Mouse (Mus musculus) bone marrow, adult 2 months (tissue): ENCODE measurements around the gene Chil1. TPM values are rescaled to one million over a fixed set of nuclear protein-coding genes. Genes with fewer than 3 reads are reported as not detected.

Source experiments
- H3K27ac ChIP-seq: fragments of 200-500 bp; 2 replicates; pipeline ENCODE4 v1.5.1; 2012; ENCODE audit warnings: low read depth, mild to moderate bottlenecking, control low read depth, inconsistent platforms, low read length; ENCODE audit not compliant: control insufficient read depth, poor library complexity, insufficient read depth
- H3K4me1 ChIP-seq: fragments of 200-500 bp; 2 replicates; pipeline ENCODE4 v1.6.1; 2011; ENCODE audit warnings: low read length; ENCODE audit not compliant: control insufficient read depth, insufficient read depth
- H3K4me3 ChIP-seq: fragments of 200-500 bp; replicated peaks from 2 replicates; pipeline ENCODE3; 2011; ENCODE audit warnings: mild to moderate bottlenecking, low read depth, low read length, control low read depth; ENCODE audit not compliant: control insufficient read depth
- CTCF ChIP-seq: fragments of 200-500 bp; IDR thresholded peaks from 2 replicates; pipeline ENCODE4 v1.5.1; 2011; ENCODE audit warnings: low read length, control low read depth; ENCODE audit not compliant: control insufficient read depth, insufficient read depth
- POLR2A ChIP-seq: fragments of 200-500 bp; IDR thresholded peaks from 2 replicates; pipeline ENCODE4 v1.6.1; 2011; ENCODE audit warnings: low read depth, mild to moderate bottlenecking, control low read depth, low read length, borderline replicate concordance; ENCODE audit not compliant: control insufficient read depth
- WGBS: fragments of 180-500 bp; shearing (Covaris S2); methylation state at CpG from one replicate; pipeline ENCODE4 v1.1.7; 2018; 5-methylcytosine and 5-hydroxymethylcytosine counted together
- polyA plus RNA-seq: library from polyadenylated mRNA; stranded (reverse); fragments of >200 nt; gene quantifications from 2 replicates; pipeline ENCODE4 v1.2.4, GENCODE M21; 2011; ENCODE audit warnings: low replicate concordance; ENCODE audit not compliant: missing spikeins, insufficient read depth, insufficient read length

Gene Chil1
- polyA plus RNA-seq, 1 experiment: 135 TPM

- WGBS: 56% methylated on average over 3 of the region's 3 CpGs
- TF ChIP-seq CTCF (peak; percentile 75), POLR2A (no peak)
- no peaks in the 10 kb centered on the region for H3K4me1 ChIP-seq
Measured at GRCm38 (mm10) chr1:134201751-134202420, 19.9 kb downstream of the Chil1 start.

DNA sequence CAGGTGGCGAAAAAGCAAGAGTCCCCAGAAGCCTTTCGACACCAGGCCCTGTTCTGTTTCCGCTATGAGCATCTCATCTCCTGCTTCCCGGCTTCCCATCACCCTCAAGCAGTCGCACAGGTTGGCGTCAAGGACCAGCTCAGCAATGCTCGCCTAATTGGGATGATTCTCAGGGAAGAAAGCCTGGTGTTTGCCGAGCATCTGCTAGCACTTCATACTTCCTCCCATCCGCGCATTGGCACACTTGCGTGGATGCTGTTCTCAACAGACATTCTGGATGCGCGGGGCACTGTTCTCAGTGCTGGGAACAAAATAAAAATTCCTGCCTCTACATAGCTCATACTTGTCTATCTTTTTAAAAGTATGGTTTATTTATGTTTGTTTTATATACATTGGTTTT lies 22.3 kb downstream of the Chil1 start:
- Histone ChIP-seq H3K4me1 (no peaks in the 10 kb centered on the region), H3K4me3 (no peak overlapping the region), H3K27ac (no peak overlapping the region)
- TF ChIP-seq CTCF (no peak), POLR2A (no peak)
- WGBS: 84% methylated on average over 13 of the region's 13 CpGs

More at GRCm38 (mm10) chr1:134201751-134202420, 19.9 kb downstream of the Chil1 start:
- no peak overlapping the region for H3K4me3 ChIP-seq
- H3K27ac ChIP-seq: no peak overlapping the region

DNA sequence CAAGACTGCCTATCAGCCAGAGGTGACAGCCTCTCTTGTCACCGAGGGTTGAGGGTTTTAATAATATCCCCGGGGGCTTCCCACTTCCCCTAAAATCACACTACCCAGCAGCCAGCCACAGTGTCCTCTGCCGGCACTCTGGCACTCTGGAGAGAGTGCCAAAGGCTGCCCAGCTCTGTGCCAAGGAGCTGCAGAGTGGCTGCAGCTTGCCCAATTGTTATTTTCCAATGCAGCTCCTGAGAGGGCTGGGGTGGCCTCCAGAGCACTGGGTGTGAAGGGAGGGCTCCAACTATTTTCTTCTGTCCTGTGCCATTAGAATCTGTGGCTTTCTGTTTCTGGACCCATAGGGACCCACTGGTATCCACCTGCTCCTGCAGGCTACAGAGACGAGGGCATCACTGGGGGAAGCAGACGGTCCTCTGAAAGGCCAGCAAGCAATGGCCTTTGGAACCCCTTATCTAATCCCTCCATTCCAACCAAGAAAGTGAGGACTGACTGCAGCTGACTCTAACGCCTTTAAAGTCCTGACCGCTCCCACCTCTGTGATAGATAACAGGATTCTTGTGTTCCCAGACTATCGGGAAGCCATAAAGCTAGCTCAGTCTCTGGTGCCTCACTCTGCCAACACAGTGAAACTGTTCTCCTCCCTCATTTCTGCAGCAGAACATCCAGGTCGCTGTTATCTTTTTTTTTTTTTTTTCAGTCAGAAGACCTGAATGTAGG lies 23.5 kb downstream of the Chil1 start:
- no peak overlapping the region for H3K27ac ChIP-seq
- no peak for TF ChIP-seq POLR2A
- TF ChIP-seq CTCF: no peak
- no peak overlapping the region for H3K4me3 ChIP-seq
- WGBS: 43% methylated on average over 9 of the region's 9 CpGs
- no peaks in the 10 kb centered on the region for H3K4me1 ChIP-seq

GRCm38 (mm10) chr1:134206085-134206484 lies 24.1 kb downstream of the Chil1 start:
- Histone ChIP-seq H3K27ac (no peak overlapping the region), H3K4me3 (no peak overlapping the region), H3K4me1 (no peaks in the 10 kb centered on the region)
- 55% methylated on average over 5 of the region's 5 CpGs for WGBS
- TF ChIP-seq CTCF (no peak), POLR2A (no peak)

- no peaks in the 10 kb centered on the region for H3K4me1 ChIP-seq
- H3K27ac ChIP-seq: no peak overlapping the region
- H3K4me3 ChIP-seq: no peak overlapping the region
- TF ChIP-seq CTCF: no peak
- no peak for TF ChIP-seq POLR2A
- 74% methylated on average over 6 of the region's 6 CpGs for WGBS
Measured at GRCm38 (mm10) chr1:134210179-134210755, 28.3 kb downstream of the Chil1 start.

GRCm38 (mm10) chr1:134211043-134211442 lies 29.1 kb downstream of the Chil1 start:
- no peak for TF ChIP-seq POLR2A
- TF ChIP-seq CTCF: no peak
- WGBS: 57% methylated on average over 6 of the region's 6 CpGs
- Histone ChIP-seq H3K4me3 (no peak overlapping the region), H3K27ac (no peak overlapping the region), H3K4me1 (no peaks in the 10 kb centered on the region)

- WGBS: 42% methylated on average over 2 of the region's 2 CpGs
- Histone ChIP-seq H3K27ac (no peak overlapping the region), H3K4me1 (no peaks in the 10 kb centered on the region), H3K4me3 (no peak overlapping the region)
- no peak for TF ChIP-seq POLR2A
- no peak for TF ChIP-seq CTCF
Measured at GRCm38 (mm10) chr1:134211631-134212030, 29.7 kb downstream of the Chil1 start.

GRCm38 (mm10) chr1:134212351-134212750 lies 30.4 kb downstream of the Chil1 start:
- H3K4me3 ChIP-seq: no peak overlapping the region
- TF ChIP-seq CTCF: no peak
- TF ChIP-seq POLR2A: no peak
- WGBS: 60% methylated on average over 6 of the region's 6 CpGs
- no peaks in the 10 kb centered on the region for H3K4me1 ChIP-seq
- no peak overlapping the region for H3K27ac ChIP-seq
